Mouse (Mus musculus): ENCODE results near the gene Magi2. TPM values are rescaled to one million over a fixed set of nuclear protein-coding genes. Genes with fewer than 3 reads are reported as not detected.
"Not testable (repeated sequence)": the region's sequence is repeated elsewhere in the genome, so short reads cannot be mapped to it uniquely, and the experiment has no call there.

Magi2 gene
- polyA plus RNA-seq, 1 experiment from 2014 or later = 6.5 TPM

GRCm38 (mm10) chr5:20491911-20492310 lies 1265.1 kb downstream of the Magi2 start:
- WGBS = 89% methylated on average over 2 of the region's 2 CpGs
- H3K4me3 ChIP-seq = no peak overlapping the region
- H3K36me3 ChIP-seq (replicated peaks) = no peaks in the 10 kb centered on the region
- peaks cover 24% of the 10 kb centered on the region for H3K4me1 ChIP-seq
- H3K9me3 ChIP-seq = no peaks in the 10 kb centered on the region
- H3K27me3 ChIP-seq (replicated peaks; ENCODE audit: low read depth, poor library complexity, severe bottlenecking) = no peaks in the 10 kb centered on the region
- no peak for DNase-seq (ENCODE audit: low spot score)
- H3K27ac ChIP-seq (replicated peaks) = no peak overlapping the region

- no peaks in the 10 kb centered on the region for H3K9me3 ChIP-seq
- no peak overlapping the region for H3K4me3 ChIP-seq
- H3K4me1 ChIP-seq = peaks cover 29% of the 10 kb centered on the region
- no peaks in the 10 kb centered on the region for H3K27me3 ChIP-seq (replicated peaks; ENCODE audit: low read depth, poor library complexity, severe bottlenecking)
- no peak overlapping the region for H3K27ac ChIP-seq (replicated peaks)
- DNase-seq (ENCODE audit: low spot score) = no peak
- WGBS = 90% methylated on average over 7 of the region's 7 CpGs
- no peaks in the 10 kb centered on the region for H3K36me3 ChIP-seq (replicated peaks)
These were observed 1265.8 kb downstream of the Magi2 start for GRCm38 (mm10) chr5:20492679-20493078.

- DNase-seq (ENCODE audit: low spot score) = no peak
- Histone ChIP-seq H3K9me3 (no peaks in the 10 kb centered on the region), H3K27ac (replicated peaks) (no peak overlapping the region), H3K27me3 (replicated peaks; ENCODE audit: low read depth, poor library complexity, severe bottlenecking) (no peaks in the 10 kb centered on the region), H3K4me3 (no peak overlapping the region), H3K36me3 (replicated peaks) (no peaks in the 10 kb centered on the region), H3K4me1 (peaks cover 33% of the 10 kb centered on the region)
- 56% methylated on average over 6 of the region's 6 CpGs for WGBS
These were observed 1267.2 kb downstream of the Magi2 start for GRCm38 (mm10) chr5:20494010-20494409.

- no peaks in the 10 kb centered on the region for H3K36me3 ChIP-seq (replicated peaks)
- H3K27me3 ChIP-seq (replicated peaks; ENCODE audit: low read depth, poor library complexity, severe bottlenecking) = no peaks in the 10 kb centered on the region
- 40% methylated on average over 8 of the region's 8 CpGs for WGBS
- H3K9me3 ChIP-seq = no peaks in the 10 kb centered on the region
- no peak overlapping the region for H3K27ac ChIP-seq (replicated peaks)
- DNase-seq (ENCODE audit: low spot score) = peak; percentile 66
- H3K4me3 ChIP-seq = no peak overlapping the region
- H3K4me1 ChIP-seq = peaks cover 20% of the 10 kb centered on the region
These were observed 1270.1 kb downstream of the Magi2 start for GRCm38 (mm10) chr5:20496924-20497323.

- Histone ChIP-seq H3K27me3 (replicated peaks; ENCODE audit: low read depth, poor library complexity, severe bottlenecking) (no peaks in the 10 kb centered on the region), H3K27ac (replicated peaks) (no peak overlapping the region), H3K36me3 (replicated peaks) (no peaks in the 10 kb centered on the region), H3K9me3 (no peaks in the 10 kb centered on the region), H3K4me1 (peaks cover 20% of the 10 kb centered on the region), H3K4me3 (no peak overlapping the region)
- WGBS = 80% methylated on average over 9 of the region's 9 CpGs
- DNase-seq (ENCODE audit: low spot score) = no peak
These were observed 1272.3 kb downstream of the Magi2 start for GRCm38 (mm10) chr5:20499031-20499600.

- Histone ChIP-seq H3K27ac (replicated peaks) (no peak overlapping the region), H3K4me1 (peaks cover 13% of the 10 kb centered on the region), H3K27me3 (replicated peaks; ENCODE audit: low read depth, poor library complexity, severe bottlenecking) (no peaks in the 10 kb centered on the region), H3K4me3 (no peak overlapping the region), H3K9me3 (no peaks in the 10 kb centered on the region), H3K36me3 (replicated peaks) (no peaks in the 10 kb centered on the region)
- no peak for DNase-seq (ENCODE audit: low spot score)
- WGBS = 79% methylated on average over 5 of the region's 5 CpGs
These were observed 1281.8 kb downstream of the Magi2 start for GRCm38 (mm10) chr5:20508609-20509008.

GRCm38 (mm10) chr5:20509606-20510005 lies 1282.8 kb downstream of the Magi2 start:
- 47% methylated on average over 6 of the region's 6 CpGs for WGBS
- H3K36me3 ChIP-seq (replicated peaks) = no peaks in the 10 kb centered on the region
- H3K9me3 ChIP-seq = no peaks in the 10 kb centered on the region
- no peak overlapping the region for H3K4me3 ChIP-seq
- H3K4me1 ChIP-seq = peaks cover 13% of the 10 kb centered on the region
- H3K27ac ChIP-seq (replicated peaks) = no peak overlapping the region
- no peaks in the 10 kb centered on the region for H3K27me3 ChIP-seq (replicated peaks; ENCODE audit: low read depth, poor library complexity, severe bottlenecking)
- no peak for DNase-seq (ENCODE audit: low spot score)

GRCm38 (mm10) chr5:20512377-20513126 lies 1285.7 kb downstream of the Magi2 start:
- H3K4me1 ChIP-seq = peaks cover 13% of the 10 kb centered on the region
- H3K27ac ChIP-seq (replicated peaks) = no peak overlapping the region
- WGBS = 51% methylated on average over 16 of the region's 16 CpGs
- no peaks in the 10 kb centered on the region for H3K9me3 ChIP-seq
- no peaks in the 10 kb centered on the region for H3K36me3 ChIP-seq (replicated peaks)
- no peak overlapping the region for H3K4me3 ChIP-seq
- peak; percentile 38 for DNase-seq (ENCODE audit: low spot score)
- no peaks in the 10 kb centered on the region for H3K27me3 ChIP-seq (replicated peaks; ENCODE audit: low read depth, poor library complexity, severe bottlenecking)

- H3K27ac ChIP-seq (replicated peaks) = no peak overlapping the region
- no peak overlapping the region for H3K4me3 ChIP-seq
- DNase-seq (ENCODE audit: low spot score) = no peak
- H3K9me3 ChIP-seq = no peaks in the 10 kb centered on the region
- no peaks in the 10 kb centered on the region for H3K27me3 ChIP-seq (replicated peaks; ENCODE audit: low read depth, poor library complexity, severe bottlenecking)
- H3K36me3 ChIP-seq (replicated peaks) = no peaks in the 10 kb centered on the region
- H3K4me1 ChIP-seq = no peaks in the 10 kb centered on the region
- WGBS = 87% methylated on average over 9 of the region's 9 CpGs
These were observed 1294.8 kb downstream of the Magi2 start for GRCm38 (mm10) chr5:20521639-20522038.

GRCm38 (mm10) chr5:20522047-20522446 lies 1295.2 kb downstream of the Magi2 start:
- DNase-seq (ENCODE audit: low spot score) = no peak
- Histone ChIP-seq H3K9me3 (no peaks in the 10 kb centered on the region), H3K27ac (replicated peaks) (no peak overlapping the region), H3K4me3 (no peak overlapping the region), H3K27me3 (replicated peaks; ENCODE audit: low read depth, poor library complexity, severe bottlenecking) (no peaks in the 10 kb centered on the region), H3K4me1 (no peaks in the 10 kb centered on the region), H3K36me3 (replicated peaks) (no peaks in the 10 kb centered on the region)
- 95% methylated on average over 13 of the region's 13 CpGs for WGBS

GRCm38 (mm10) chr5:20523776-20524175 lies 1296.9 kb downstream of the Magi2 start:
- H3K36me3 ChIP-seq (replicated peaks) = no peaks in the 10 kb centered on the region
- H3K27me3 ChIP-seq (replicated peaks; ENCODE audit: low read depth, poor library complexity, severe bottlenecking) = no peaks in the 10 kb centered on the region
- H3K4me3 ChIP-seq = no peak overlapping the region
- H3K4me1 ChIP-seq = no peaks in the 10 kb centered on the region
- no peak overlapping the region for H3K27ac ChIP-seq (replicated peaks)
- no peak for DNase-seq (ENCODE audit: low spot score)
- no peaks in the 10 kb centered on the region for H3K9me3 ChIP-seq

- not testable (repeated sequence) for H3K9me3 ChIP-seq; H3K4me1 ChIP-seq; H3K36me3 ChIP-seq (replicated peaks); H3K4me3 ChIP-seq; H3K27me3 ChIP-seq (replicated peaks; ENCODE audit: low read depth, poor library complexity, severe bottlenecking); H3K27ac ChIP-seq (replicated peaks); DNase-seq (ENCODE audit: low spot score)
- 92% methylated on average over 3 of the region's 4 CpGs for WGBS
These were observed 1299.8 kb downstream of the Magi2 start for GRCm38 (mm10) chr5:20526588-20526987.

- H3K4me3 ChIP-seq = no peak overlapping the region
- no peak for DNase-seq (ENCODE audit: low spot score)
- WGBS = 51% methylated on average over 3 of the region's 3 CpGs
These were observed 1309.7 kb downstream of the Magi2 start for GRCm38 (mm10) chr5:20536544-20536943.

More at GRCm38 (mm10) chr5:20536544-20536943, 1309.7 kb downstream of the Magi2 start:
- Histone ChIP-seq H3K4me1 (peaks cover 7% of the 10 kb centered on the region), H3K27ac (replicated peaks) (peak overlapping the region; percentile 55; the same call in 1 of the 2 replicates), H3K36me3 (replicated peaks) (no peaks in the 10 kb centered on the region), H3K9me3 (no peaks in the 10 kb centered on the region), H3K27me3 (replicated peaks; ENCODE audit: low read depth, poor library complexity, severe bottlenecking) (no peaks in the 10 kb centered on the region)

Measured in embryonic facial prominence, embryonic 10.5 days (tissue).